Mouse (Mus musculus): ENCODE data around the gene Dab2.

Dab2 gene

DNA sequence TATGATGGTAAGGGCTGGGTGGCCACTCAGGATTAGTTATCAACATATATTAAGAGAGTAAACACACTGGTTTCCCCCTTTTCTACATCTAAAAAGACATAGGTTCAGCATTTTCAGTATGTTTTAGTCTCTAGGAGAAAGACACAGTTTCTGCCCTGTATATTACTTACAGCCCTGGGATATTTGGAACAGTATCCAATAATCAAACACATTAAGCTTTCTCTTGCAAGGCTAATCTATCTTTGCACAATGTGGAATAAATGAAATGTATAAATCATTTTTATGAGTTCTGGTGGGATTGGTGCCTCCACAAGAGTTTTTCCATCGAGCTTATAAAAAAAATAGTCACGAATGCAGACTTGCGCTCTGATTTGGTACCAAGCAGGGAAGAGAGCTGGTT, 169.8 kb downstream of the Dab2 start:
- DNase-seq (ENCODE audit: low spot score) = no peak

DNA sequence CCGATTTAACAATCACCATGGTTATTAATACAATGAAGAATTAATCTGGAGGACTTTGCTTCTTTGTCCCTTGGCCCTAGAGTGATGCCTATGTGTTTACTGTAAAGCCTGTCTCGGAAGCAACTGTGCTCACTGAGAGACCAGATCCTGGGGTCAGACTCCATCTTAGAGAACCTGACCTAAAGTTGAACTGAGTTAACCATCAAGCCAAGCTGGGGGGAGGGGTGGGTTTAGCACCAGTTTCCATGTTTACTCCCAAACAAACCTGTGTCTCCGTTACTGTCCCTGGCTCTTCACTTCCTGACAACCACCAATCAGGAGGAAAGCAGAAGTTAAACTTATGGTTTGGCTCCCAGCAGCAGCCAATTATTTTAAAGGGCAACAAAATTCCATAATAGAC, 184.0 kb downstream of the Dab2 start:
- DNase-seq (ENCODE audit: low spot score) = no peak

All from ovary, postnatal 36 days (tissue).